Mouse (Mus musculus): Measurements from ENCODE around the gene Tnfrsf21. TPM values are rescaled to one million over a fixed set of nuclear protein-coding genes. Genes with fewer than 3 reads are reported as not detected.

Tnfrsf21 gene
- polyA plus RNA-seq, 1 experiment from 2014 or later = 52.6 TPM

GRCm38 (mm10) chr17:43070946-43071345 is 54.6 kb downstream of the Tnfrsf21 start:
- Histone ChIP-seq H3K4me1 (replicated peaks; ENCODE audit: insufficient read depth, low read length) (no peaks in the 10 kb centered on the region), H3K4me2 (ENCODE audit: low read length) (no peak overlapping the region), H3K9me3 (replicated peaks; ENCODE audit: low read length) (no peaks in the 10 kb centered on the region), H3K27me3 (ENCODE audit: insufficient read depth, low read length) (no peaks in the 10 kb centered on the region), H3K36me3 (ENCODE audit: insufficient read depth, low read length) (no peaks in the 10 kb centered on the region), H3K9ac (ENCODE audit: low read depth, low read length) (no peak overlapping the region), H3K27ac (peak overlapping the region; percentile 67), H3K4me3 (replicated peaks; ENCODE audit: low read depth, low read length) (no peak overlapping the region)
- ATAC-seq (replicated peaks; ENCODE audit: low FRiP score, low read depth) (no peak), DNase-seq (ENCODE audit: low spot score) (no peak)
- TF ChIP-seq CTCF (IDR thresholded peaks at IDR 0.05; ENCODE audit: low read depth) = no peak
- WGBS = 75% methylated on average over 2 of the region's 2 CpGs

GRCm38 (mm10) chr17:43072142-43072786 is 55.9 kb downstream of the Tnfrsf21 start:
- ATAC-seq (replicated peaks; ENCODE audit: low FRiP score, low read depth) (no peak), DNase-seq (ENCODE audit: low spot score) (peak; percentile 62)
- H3K9me3 ChIP-seq (replicated peaks; ENCODE audit: low read length) = no peaks in the 10 kb centered on the region
- no peak overlapping the region for H3K9ac ChIP-seq (ENCODE audit: low read depth, low read length)
- no peak overlapping the region for H3K4me3 ChIP-seq (replicated peaks; ENCODE audit: low read depth, low read length)
- 0 out of 2 replicates have a peak overlapping the region, but pooled peaks have one; percentile 10 for H3K27ac ChIP-seq
- H3K4me1 ChIP-seq (replicated peaks; ENCODE audit: insufficient read depth, low read length) = 0 out of 2 replicates have a peak, but pooled peaks cover 2% of the 10 kb centered on the region
- no peak for TF ChIP-seq CTCF (IDR thresholded peaks at IDR 0.05; ENCODE audit: low read depth)
- 64% methylated on average over 11 of the region's 11 CpGs for WGBS
- H3K36me3 ChIP-seq (ENCODE audit: insufficient read depth, low read length) = no peaks in the 10 kb centered on the region
- H3K4me2 ChIP-seq (ENCODE audit: low read length) = no peak overlapping the region
- H3K27me3 ChIP-seq (ENCODE audit: insufficient read depth, low read length) = no peaks in the 10 kb centered on the region

- Histone ChIP-seq H3K27ac (0 out of 2 replicates have a peak overlapping the region, but pooled peaks have one; percentile 10), H3K4me1 (replicated peaks; ENCODE audit: insufficient read depth, low read length) (peaks cover 7% of the 10 kb centered on the region; the same call in 1 of the 2 replicates)
- no peak for ATAC-seq (replicated peaks; ENCODE audit: low FRiP score, low read depth)
Measured at GRCm38 (mm10) chr17:43072787-43073148, 56.4 kb downstream of the Tnfrsf21 start.

GRCm38 (mm10) chr17:43074391-43074790 is 58.0 kb downstream of the Tnfrsf21 start:
- no peak overlapping the region for H3K9ac ChIP-seq (ENCODE audit: low read depth, low read length)
- H3K4me3 ChIP-seq (replicated peaks; ENCODE audit: low read depth, low read length) = no peak overlapping the region
- no peak for DNase-seq (ENCODE audit: low spot score)
- H3K36me3 ChIP-seq (ENCODE audit: insufficient read depth, low read length) = no peaks in the 10 kb centered on the region
- TF ChIP-seq CTCF (IDR thresholded peaks at IDR 0.05; ENCODE audit: low read depth) = no peak
- H3K27ac ChIP-seq = 0 out of 2 replicates have a peak overlapping the region, but pooled peaks have one; percentile 31
- H3K9me3 ChIP-seq (replicated peaks; ENCODE audit: low read length) = no peaks in the 10 kb centered on the region
- WGBS = 80% methylated on average over 5 of the region's 5 CpGs
- H3K4me2 ChIP-seq (ENCODE audit: low read length) = no peak overlapping the region
- H3K27me3 ChIP-seq (ENCODE audit: insufficient read depth, low read length) = no peaks in the 10 kb centered on the region
- ATAC-seq (replicated peaks; ENCODE audit: low FRiP score, low read depth) = no peak
- peaks cover 9% of the 10 kb centered on the region; the same call in 1 of the 2 replicates for H3K4me1 ChIP-seq (replicated peaks; ENCODE audit: insufficient read depth, low read length)

More at GRCm38 (mm10) chr17:43072787-43073148, 56.4 kb downstream of the Tnfrsf21 start:
- WGBS = 31% methylated on average over 5 of the region's 5 CpGs
- Histone ChIP-seq H3K4me3 (replicated peaks; ENCODE audit: low read depth, low read length) (no peak overlapping the region), H3K9me3 (replicated peaks; ENCODE audit: low read length) (no peaks in the 10 kb centered on the region), H3K36me3 (ENCODE audit: insufficient read depth, low read length) (no peaks in the 10 kb centered on the region), H3K4me2 (ENCODE audit: low read length) (no peak overlapping the region), H3K27me3 (ENCODE audit: insufficient read depth, low read length) (no peaks in the 10 kb centered on the region), H3K9ac (ENCODE audit: low read depth, low read length) (no peak overlapping the region)
- DNase-seq (ENCODE audit: low spot score) = no peak
- no peak for TF ChIP-seq CTCF (IDR thresholded peaks at IDR 0.05; ENCODE audit: low read depth)

DNA sequence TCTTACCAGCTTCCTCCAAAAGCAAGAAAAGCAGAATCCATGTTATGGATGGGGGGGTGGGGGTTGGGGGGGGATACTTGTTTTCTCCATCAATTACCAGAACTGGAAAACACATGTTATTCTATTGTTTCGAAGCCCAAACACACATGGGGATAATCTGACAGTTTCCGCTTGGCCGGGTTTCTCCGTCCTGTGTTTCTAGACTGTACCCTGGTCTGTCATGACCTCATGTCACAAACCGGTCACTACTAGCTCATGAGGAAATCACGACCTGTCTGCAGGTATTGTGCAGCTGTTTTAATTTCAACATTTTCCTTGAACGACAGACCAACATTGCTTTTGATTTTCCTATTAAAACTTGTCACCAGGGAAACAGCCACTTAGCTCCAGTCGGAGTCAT is 58.7 kb downstream of the Tnfrsf21 start:
- ATAC-seq (replicated peaks; ENCODE audit: low FRiP score, low read depth) = no peak; the same call in 1 of the 2 replicates
- H3K4me3 ChIP-seq (replicated peaks; ENCODE audit: low read depth, low read length) = no peak overlapping the region
- no peaks in the 10 kb centered on the region for H3K9me3 ChIP-seq (replicated peaks; ENCODE audit: low read length)
- no peak for DNase-seq (ENCODE audit: low spot score)
- H3K36me3 ChIP-seq (ENCODE audit: insufficient read depth, low read length) = no peaks in the 10 kb centered on the region
- WGBS = 52% methylated on average over 8 of the region's 8 CpGs
- H3K27ac ChIP-seq = peak overlapping the region; percentile 60; the same call in 1 of the 2 replicates
- TF ChIP-seq CTCF (IDR thresholded peaks at IDR 0.05; ENCODE audit: low read depth) = no peak
- H3K4me1 ChIP-seq (replicated peaks; ENCODE audit: insufficient read depth, low read length) = peaks cover 9% of the 10 kb centered on the region; the same call in 1 of the 2 replicates
- H3K9ac ChIP-seq (ENCODE audit: low read depth, low read length) = no peak overlapping the region
- no peak overlapping the region for H3K4me2 ChIP-seq (ENCODE audit: low read length)
- H3K27me3 ChIP-seq (ENCODE audit: insufficient read depth, low read length) = no peaks in the 10 kb centered on the region

- no peak overlapping the region for H3K4me3 ChIP-seq (replicated peaks; ENCODE audit: low read depth, low read length)
- H3K36me3 ChIP-seq (ENCODE audit: insufficient read depth, low read length) = no peaks in the 10 kb centered on the region
- no peak for TF ChIP-seq CTCF (IDR thresholded peaks at IDR 0.05; ENCODE audit: low read depth)
- H3K27me3 ChIP-seq (ENCODE audit: insufficient read depth, low read length) = no peaks in the 10 kb centered on the region
- peak overlapping the region; percentile 60 for H3K27ac ChIP-seq
- no peak for DNase-seq (ENCODE audit: low spot score)
- no peaks in the 10 kb centered on the region for H3K9me3 ChIP-seq (replicated peaks; ENCODE audit: low read length)
- ATAC-seq (replicated peaks; ENCODE audit: low FRiP score, low read depth) = no peak
- H3K4me2 ChIP-seq (ENCODE audit: low read length) = no peak overlapping the region
- no peak overlapping the region for H3K9ac ChIP-seq (ENCODE audit: low read depth, low read length)
- WGBS = 71% methylated on average over 8 of the region's 8 CpGs
- H3K4me1 ChIP-seq (replicated peaks; ENCODE audit: insufficient read depth, low read length) = peaks cover 9% of the 10 kb centered on the region; the same call in 1 of the 2 replicates
Measured at GRCm38 (mm10) chr17:43075937-43076336, 59.6 kb downstream of the Tnfrsf21 start.

All from kidney, postnatal 0 days (tissue).